Mouse (Mus musculus) lung, embryonic 14.5 days (tissue): Measurements from ENCODE around the gene Tbce. TPM values are rescaled to one million over a fixed set of nuclear protein-coding genes. Genes with fewer than 3 reads are reported as not detected.
A peak's percentile ranks its signal among the peaks of the same experiment; 100 is the strongest.
"Not testable (repeated sequence)": the region's sequence is repeated elsewhere in the genome, so short reads cannot be mapped to it uniquely, and the experiment has no call there.

ENCODE experiments used
- ATAC-seq: fragments of 200-750 bp; cut with Nextera tagmentation; 2 replicates; pipeline ENCODE4 v1.8.0; 2017; ENCODE audit warnings: mild to moderate bottlenecking, moderate TSS enrichment, moderate library complexity; ENCODE audit not compliant: insufficient read depth
- DNase-seq: peaks from one replicate; pipeline ENCODE4 v3.0.0-alpha.2; 2015
- H3K27ac ChIP-seq: fragments of 300-500 bp; sonication (generic); 2 replicates; pipeline ENCODE4 v1.5.1; 2014; ENCODE audit warnings: low read depth, mild to moderate bottlenecking, moderate library complexity
- H3K27me3 ChIP-seq: fragments of 300-500 bp; sonication (generic); 2 replicates; pipeline ENCODE4 v1.6.1; 2014; ENCODE audit warnings: low read length, control low read depth; ENCODE audit not compliant: insufficient read depth
- H3K36me3 ChIP-seq: fragments of 300-500 bp; sonication (generic); 2 replicates; pipeline ENCODE4 v1.6.1; 2014; ENCODE audit warnings: control low read depth; ENCODE audit not compliant: insufficient read depth
- H3K4me1 ChIP-seq: fragments of 300-500 bp; sonication (generic); 2 replicates; pipeline ENCODE4 v1.6.1; 2014; ENCODE audit warnings: antibody characterized with exemption, control low read depth; ENCODE audit not compliant: insufficient read depth
- H3K4me2 ChIP-seq: fragments of 300-500 bp; sonication (generic); 2 replicates; pipeline ENCODE4 v1.6.1; 2014; ENCODE audit warnings: mild to moderate bottlenecking
- H3K4me3 ChIP-seq: fragments of 300-500 bp; sonication (generic); 2 replicates; pipeline ENCODE4 v1.5.1; 2014; ENCODE audit warnings: low read depth, low read length
- H3K9ac ChIP-seq: fragments of 300-500 bp; sonication (generic); 2 replicates; pipeline ENCODE4 v1.6.1; 2014
- H3K9me3 ChIP-seq: fragments of 300-500 bp; sonication (generic); 2 replicates; pipeline ENCODE4 v1.6.1; 2016; ENCODE audit warnings: low read depth, low read length, control low read depth
- CTCF ChIP-seq: IDR thresholded peaks from 2 replicates; pipeline ENCODE4 v1.5.1; 2016; ENCODE audit warnings: antibody characterized with exemption, low read depth
- WGBS: fragments of 180-500 bp; shearing (Covaris S2); extraction: QIAGEN DNeasy Blood & Tissue Kit; methylation state at CpG from one replicate; pipeline ENCODE4 v1.1.7; 2014; 5-methylcytosine and 5-hydroxymethylcytosine counted together
- polyA plus RNA-seq: library from polyadenylated mRNA; unstranded; fragments of >200 nt; fragmentation: Nextera tagmentation; extraction: Ambion mirVana; gene quantifications from 2 replicates; pipeline ENCODE4 v1.2.1, GENCODE M21; 2014

Gene Tbce
- polyA plus RNA-seq, 1 experiment from 2014 or later, result 51.9 TPM

DNA sequence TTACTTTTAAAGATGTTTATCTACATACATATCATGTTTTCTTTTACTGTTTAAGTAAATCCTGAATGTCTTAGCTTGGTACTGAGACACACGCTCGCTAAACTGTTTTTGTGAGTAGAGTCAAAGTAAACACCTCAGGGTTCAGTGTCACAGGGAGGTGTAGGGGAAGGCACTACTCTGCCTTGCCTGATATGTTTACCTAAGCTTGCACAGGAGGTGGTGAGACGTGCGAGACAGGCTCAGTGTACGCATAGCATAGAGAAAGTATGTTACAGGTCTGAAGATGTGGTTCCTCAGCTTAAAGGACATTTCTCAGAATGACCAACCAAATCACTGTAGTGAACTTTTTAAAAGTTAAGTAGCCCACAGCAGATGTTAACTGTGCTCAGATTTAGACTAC is 42.0 kb downstream of the Tbce start:
- Histone ChIP-seq H3K4me2 (no peak overlapping the region), H3K4me3 (no peak overlapping the region), H3K27me3 (no peaks in the 10 kb centered on the region), H3K36me3 (peaks cover 92% of the 10 kb centered on the region), H3K27ac (no peak overlapping the region), H3K4me1 (no peaks in the 10 kb centered on the region), H3K9ac (no peak overlapping the region), H3K9me3 (no peaks in the 10 kb centered on the region)
- no peak for ATAC-seq
- TF ChIP-seq CTCF, result no peak
- WGBS, result 54% methylated on average over 5 of the region's 5 CpGs
- DNase-seq, result no peak

- TF ChIP-seq CTCF, result no peak
- no peaks in the 10 kb centered on the region for H3K27me3 ChIP-seq
- no peak overlapping the region for H3K27ac ChIP-seq
- no peak for DNase-seq
- no peaks in the 10 kb centered on the region for H3K9me3 ChIP-seq
- H3K4me3 ChIP-seq, result no peak overlapping the region
- 88% methylated on average over 5 of the region's 5 CpGs for WGBS
- ATAC-seq, result no peak
- no peak overlapping the region for H3K9ac ChIP-seq
- H3K4me1 ChIP-seq, result no peaks in the 10 kb centered on the region
- H3K4me2 ChIP-seq, result no peak overlapping the region
- H3K36me3 ChIP-seq, result peaks cover 88% of the 10 kb centered on the region
Measured at GRCm38 (mm10) chr13:13995046-13995445, 44.4 kb downstream of the Tbce start.

DNA sequence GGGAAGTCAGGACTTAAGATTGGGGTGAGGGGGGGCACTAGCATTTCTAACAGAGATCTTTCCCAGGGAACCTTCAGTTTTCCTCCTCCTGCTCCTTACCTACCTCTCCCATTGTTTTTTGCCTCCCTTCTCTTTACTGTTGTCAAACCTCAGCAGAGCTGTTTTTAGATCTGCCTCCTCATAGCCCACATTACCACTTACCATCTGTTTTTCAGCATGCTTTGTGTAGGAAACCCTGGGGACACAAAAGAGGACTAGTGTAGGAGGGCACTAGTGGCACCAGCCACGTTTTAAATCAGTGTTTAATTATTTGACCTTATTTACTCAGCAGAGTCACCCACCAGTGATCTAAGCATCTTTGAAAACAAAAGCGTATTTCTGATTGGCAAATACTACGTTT is 46.4 kb downstream of the Tbce start:
- Histone ChIP-seq H3K36me3 (peaks cover 78% of the 10 kb centered on the region), H3K9ac (no peak overlapping the region), H3K9me3 (no peaks in the 10 kb centered on the region), H3K27me3 (no peaks in the 10 kb centered on the region), H3K4me2 (no peak overlapping the region), H3K4me1 (no peaks in the 10 kb centered on the region), H3K4me3 (no peak overlapping the region), H3K27ac (no peak overlapping the region)
- DNase-seq (no peak), ATAC-seq (no peak)
- WGBS, result 80% methylated on average over 3 of the region's 3 CpGs
- TF ChIP-seq CTCF, result no peak

DNA sequence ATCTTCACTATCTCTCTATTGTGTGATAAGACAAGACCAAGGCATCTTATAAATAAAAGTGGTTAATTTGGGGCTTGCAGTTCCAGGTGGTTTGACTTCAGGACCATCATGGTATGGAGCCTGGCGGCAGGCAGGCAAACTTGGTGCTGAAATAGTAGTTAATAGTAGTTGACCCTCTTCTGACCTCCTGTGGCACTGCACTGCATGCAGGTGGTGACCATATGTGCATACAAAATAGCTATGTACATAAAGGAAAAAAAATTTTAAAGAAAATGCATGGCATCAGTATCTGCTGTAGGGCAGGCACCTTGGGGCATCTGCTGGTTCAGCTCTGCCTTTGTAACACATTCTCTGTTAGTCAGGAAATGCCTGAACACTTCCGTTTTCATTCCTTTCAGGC is 49.0 kb downstream of the Tbce start:
- Histone ChIP-seq H3K4me2 (no peak overlapping the region), H3K36me3 (peaks cover 62% of the 10 kb centered on the region), H3K4me1 (no peaks in the 10 kb centered on the region), H3K27me3 (no peaks in the 10 kb centered on the region), H3K9me3 (no peaks in the 10 kb centered on the region), H3K27ac (no peak overlapping the region), H3K4me3 (no peak overlapping the region), H3K9ac (no peak overlapping the region)
- DNase-seq (no peak), ATAC-seq (no peak)
- 63% methylated on average over 2 of the region's 2 CpGs for WGBS
- TF ChIP-seq CTCF, result no peak

DNA sequence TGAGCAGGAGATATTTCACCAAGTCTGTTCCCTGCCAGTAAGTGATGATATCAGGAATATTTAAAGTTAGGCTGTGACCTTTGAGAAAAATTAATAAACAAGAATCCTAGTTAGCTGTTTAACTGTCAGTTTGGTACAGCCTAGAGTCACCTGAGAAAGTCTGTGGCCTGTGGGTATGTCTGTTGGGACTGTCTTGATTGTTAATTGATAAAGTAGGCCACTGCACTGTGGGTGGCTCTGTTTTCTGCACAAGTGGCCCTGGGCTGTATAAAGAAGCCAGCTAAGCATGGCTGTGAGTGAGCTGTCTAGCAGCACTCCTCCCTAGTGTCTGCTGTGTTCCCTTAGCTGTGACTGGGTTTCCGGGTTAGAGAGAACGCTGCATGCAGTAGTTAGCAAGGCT is 50.3 kb downstream of the Tbce start:
- Histone ChIP-seq H3K4me3 (no peak overlapping the region), H3K9me3 (no peaks in the 10 kb centered on the region), H3K27me3 (no peaks in the 10 kb centered on the region), H3K9ac (no peak overlapping the region), H3K4me2 (no peak overlapping the region), H3K36me3 (peaks cover 52% of the 10 kb centered on the region), H3K4me1 (no peaks in the 10 kb centered on the region), H3K27ac (no peak overlapping the region)
- DNase-seq, result no peak
- 80% methylated on average over 2 of the region's 2 CpGs for WGBS
- ATAC-seq, result no peak
- TF ChIP-seq CTCF, result no peak

GRCm38 (mm10) chr13:13983523-13983922 is 55.9 kb downstream of the Tbce start:
- 83% methylated on average over 6 of the region's 6 CpGs for WGBS
- no peak for DNase-seq
- no peak overlapping the region for H3K9ac ChIP-seq
- peak; percentile 41; the same call in 1 of the 2 replicates for ATAC-seq
- peaks cover 21% of the 10 kb centered on the region for H3K36me3 ChIP-seq
- H3K27ac ChIP-seq, result no peak overlapping the region
- no peaks in the 10 kb centered on the region for H3K27me3 ChIP-seq
- no peak for TF ChIP-seq CTCF
- no peaks in the 10 kb centered on the region for H3K9me3 ChIP-seq
- no peak overlapping the region for H3K4me3 ChIP-seq
- H3K4me1 ChIP-seq, result no peaks in the 10 kb centered on the region
- no peak overlapping the region for H3K4me2 ChIP-seq

DNA sequence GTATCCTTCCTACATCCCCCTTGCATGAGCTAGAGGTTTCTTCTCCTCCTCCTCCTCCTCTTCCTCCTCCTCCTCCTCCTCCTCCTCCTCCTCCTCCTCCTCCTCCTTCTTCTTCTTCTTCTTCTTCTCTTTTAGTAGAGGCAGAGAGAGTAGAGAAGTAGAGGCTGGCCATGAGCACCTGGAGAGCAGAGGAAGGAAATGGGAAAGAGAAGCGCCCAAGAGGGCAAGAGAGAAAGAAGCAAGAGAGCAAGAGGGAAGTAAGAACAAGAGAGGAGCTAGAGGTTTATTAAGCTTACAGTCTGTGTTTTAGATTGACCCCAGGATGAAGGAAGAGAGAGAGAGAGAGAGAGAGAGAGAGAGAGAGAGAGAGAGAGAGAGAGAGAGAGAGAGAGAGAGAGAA is 57.6 kb downstream of the Tbce start:
- H3K4me3 ChIP-seq, H3K9me3 ChIP-seq, DNase-seq, H3K4me1 ChIP-seq, ATAC-seq, H3K9ac ChIP-seq, H3K27me3 ChIP-seq, H3K4me2 ChIP-seq, H3K36me3 ChIP-seq, H3K27ac ChIP-seq: not testable (repeated sequence)
- WGBS, result 91% methylated on average over 1 of the region's 1 CpGs

- 90% methylated on average over 1 of the region's 1 CpGs for WGBS
- no peak overlapping the region for H3K4me2 ChIP-seq
- TF ChIP-seq CTCF, result no peak
Measured at GRCm38 (mm10) chr13:13969796-13970195, 69.6 kb downstream of the Tbce start.

More at GRCm38 (mm10) chr13:13969796-13970195, 69.6 kb downstream of the Tbce start:
- Histone ChIP-seq H3K4me1 (no peaks in the 10 kb centered on the region), H3K27me3 (no peaks in the 10 kb centered on the region), H3K36me3 (peaks cover 13% of the 10 kb centered on the region), H3K9ac (no peak overlapping the region), H3K9me3 (no peaks in the 10 kb centered on the region), H3K27ac (no peak overlapping the region), H3K4me3 (no peak overlapping the region)
- ATAC-seq (no peak), DNase-seq (no peak)
